Comparison of ENCODE assay signal across 10 mouse cellular contexts in the genomic region with DNA sequence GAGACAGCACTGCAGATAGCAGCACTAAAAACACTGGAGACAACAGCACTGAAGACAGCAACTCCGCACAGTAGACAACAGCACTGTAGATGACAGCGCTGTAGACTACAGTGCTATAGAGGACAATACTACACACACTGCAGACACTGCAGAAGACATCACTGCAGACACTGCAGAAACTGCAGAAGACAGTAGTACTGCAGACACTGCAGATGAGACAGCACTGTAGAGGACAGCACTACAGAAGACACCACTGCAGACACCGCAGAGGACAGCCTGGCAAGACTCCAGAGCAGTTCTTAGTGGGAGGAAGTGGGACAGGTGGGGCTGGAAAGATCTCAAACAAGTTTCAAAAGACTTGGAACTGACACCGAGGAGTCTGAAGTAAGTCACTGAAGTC.
DNase-seq lines count a peak whose midpoint lies in the region; ATAC-seq and TF ChIP-seq lines count a peak whose summit lies in the region.
"Had no signal": no experiment of that assay in that cellular context is flagged by ENCODE, and none has a peak within 500 bp of the region (broad histone marks: within the 10 kb centered on the region; RNA-seq: fewer than 3 reads in every experiment).

No protein-coding gene starts in this region.

- H3K4me1 ChIP-seq in heart, postnatal 0 days (ENCODE audit: control insufficient read depth, insufficient read depth), result no peaks in the 10 kb centered on the region
- H3K4me1 ChIP-seq in liver, postnatal 0 days (ENCODE audit: insufficient read depth), result peaks cover 16% of the 10 kb centered on the region; the same call in 1 of the 2 replicates
- H3K4me1 ChIP-seq: embryonic facial prominence, embryonic 12.5 days; midbrain, embryonic 12.5 days had no signal

- H3K27me3 ChIP-seq in heart, postnatal 0 days (ENCODE audit: control insufficient read depth, insufficient read depth, low read length), result no peaks in the 10 kb centered on the region
- H3K27me3 ChIP-seq in liver, postnatal 0 days (ENCODE audit: insufficient read depth, low read length), result no peaks in the 10 kb centered on the region
- H3K27me3 ChIP-seq: embryonic facial prominence, embryonic 12.5 days; midbrain, embryonic 12.5 days had no signal

- no peaks in the 10 kb centered on the region for H3K36me3 ChIP-seq in heart, postnatal 0 days (replicated peaks; ENCODE audit: control insufficient read depth, insufficient read depth, low read length)
- H3K36me3 ChIP-seq in liver, postnatal 0 days (replicated peaks; ENCODE audit: insufficient read depth, low read length), result no peaks in the 10 kb centered on the region
- H3K36me3 ChIP-seq: embryonic facial prominence, embryonic 12.5 days; midbrain, embryonic 12.5 days had no signal

- peak; percentile 15 to 26 for DNase-seq in cerebellum, adult 18-20 months
- no peak for DNase-seq in cerebellum, adult 11-12 months
- DNase-seq in ovary, adult 18-20 months (ENCODE audit: low spot score), result peak; percentile 31
- no peak for DNase-seq in ovary, postnatal 10 days (ENCODE audit: low spot score)
- DNase-seq in heart, postnatal 0 days (ENCODE audit: low spot score), result no peak
- no peak for DNase-seq in liver, postnatal 0 days
- DNase-seq in embryo, embryonic 10.5 days (ENCODE audit: low spot score), result no peak

- no peak for TF ChIP-seq CTCF in heart, postnatal 0 days (IDR thresholded peaks at IDR 0.05; ENCODE audit: low read depth)
- no peak for TF ChIP-seq CTCF in liver, postnatal 0 days (IDR thresholded peaks at IDR 0.05; ENCODE audit: low read depth)

- TF ChIP-seq EP300 in heart, postnatal 0 days (IDR thresholded peaks at IDR 0.05; ENCODE audit: low read depth), result no peak
- no peak for TF ChIP-seq EP300 in liver, postnatal 0 days (IDR thresholded peaks at IDR 0.05; ENCODE audit: low read depth)

- peak overlapping the region; percentile 32; the same call in 1 of the 2 replicates for H3K27ac ChIP-seq in heart, postnatal 0 days (ENCODE audit: low read depth)
- peak overlapping the region; percentile 31; the same call in 1 of the 2 replicates for H3K27ac ChIP-seq in liver, postnatal 0 days (ENCODE audit: low read depth)
- H3K27ac ChIP-seq: embryonic facial prominence, embryonic 12.5 days; midbrain, embryonic 12.5 days had no signal

- no peak overlapping the region for H3K9ac ChIP-seq in heart, postnatal 0 days (replicated peaks; ENCODE audit: low read depth, low read length)
- no peak overlapping the region for H3K9ac ChIP-seq in liver, postnatal 0 days (replicated peaks)
- H3K9ac ChIP-seq: embryonic facial prominence, embryonic 12.5 days; midbrain, embryonic 12.5 days had no signal

- ATAC-seq in heart, postnatal 0 days (ENCODE audit: insufficient read depth, low read depth), result no peak; the same call in 1 of the 2 replicates
- ATAC-seq in liver, postnatal 0 days, result peak; percentile 42
- no peak for ATAC-seq in monocyte, adult 5-6 weeks (replicated peaks; ENCODE audit: insufficient number of reproducible peaks, low FRiP score, low TSS enrichment, poor library complexity, severe bottlenecking)

- peak overlapping the region; percentile 13 for H3K4me2 ChIP-seq in heart, postnatal 0 days (ENCODE audit: low read depth, low read length)
- H3K4me2 ChIP-seq in liver, postnatal 0 days (ENCODE audit: low read depth, low read length), result peak overlapping the region; percentile 41; the same call in 1 of the 2 replicates
- H3K4me2 ChIP-seq: embryonic facial prominence, embryonic 12.5 days; midbrain, embryonic 12.5 days had no signal

- H3K4me3 ChIP-seq in heart, postnatal 0 days (ENCODE audit: low read depth, low read length), result no peak overlapping the region
- H3K4me3 ChIP-seq in liver, postnatal 0 days (ENCODE audit: low read depth, low read length), result 0 out of 2 replicates have a peak overlapping the region, but pooled peaks have one; percentile 4
- H3K4me3 ChIP-seq: embryonic facial prominence, embryonic 12.5 days; midbrain, embryonic 12.5 days had no signal

- WGBS in heart, postnatal 0 days, result 61% methylated on average over 4 of the region's 4 CpGs
- 46% methylated on average over 4 of the region's 4 CpGs for WGBS in liver, postnatal 0 days (ENCODE audit: insufficient replicate concordance)

- no peaks in the 10 kb centered on the region for H3K9me3 ChIP-seq in heart, postnatal 0 days (replicated peaks; ENCODE audit: control insufficient read depth, low read length)
- no peaks in the 10 kb centered on the region for H3K9me3 ChIP-seq in liver, postnatal 0 days (ENCODE audit: low read length)
- H3K9me3 ChIP-seq: embryonic facial prominence, embryonic 12.5 days; midbrain, embryonic 12.5 days had no signal

Comparison
In these comparisons a context has a peak if more than half of its experiments do, and no peak if none do; other contexts are left out.
1. DNase-seq: peak in cerebellum, adult 18-20 months (2 of 2) and ovary, adult 18-20 months (single experiment); none in cerebellum, adult 11-12 months (single experiment), ovary, postnatal 10 days (single experiment), heart, postnatal 0 days (single experiment), liver, postnatal 0 days (single experiment) and embryo, embryonic 10.5 days (single experiment).